Mouse (Mus musculus) thymus, adult 2 months (tissue): ENCODE results near the gene Atp2b4.

ENCODE experiments used
- CTCF ChIP-seq: fragments of 200-500 bp; IDR thresholded peaks from 2 replicates; pipeline ENCODE4 v1.5.1; 2012; ENCODE audit warnings: mild to moderate bottlenecking, control low read depth, low read length, moderate library complexity, borderline replicate concordance; ENCODE audit not compliant: control insufficient read depth, poor library complexity, insufficient read depth; ENCODE audit errors: extremely low read depth
- POLR2A ChIP-seq: fragments of 200-500 bp; IDR thresholded peaks from 2 replicates; pipeline ENCODE4 v1.6.1; 2012; ENCODE audit warnings: mild to moderate bottlenecking, low read length, control low read depth, moderate library complexity; ENCODE audit not compliant: control insufficient read depth, poor library complexity, insufficient read depth; ENCODE audit errors: extremely low read depth

GRCm38 (mm10) chr1:133798821-133799415, 1.9 kb downstream of the Atp2b4 start:
- TF ChIP-seq CTCF, result no peak
- TF ChIP-seq POLR2A, result no peak
